Mouse (Mus musculus) urinary bladder, postnatal 10 days (tissue): ENCODE results near the gene Slc9a5.
A peak's percentile ranks its signal among the peaks of the same experiment; 100 is the strongest.

ENCODE experiments used
- DNase-seq: peaks from one replicate; pipeline ENCODE4 v3.0.0; 2022; ENCODE audit warnings: low spot score

Slc9a5 gene

DNA sequence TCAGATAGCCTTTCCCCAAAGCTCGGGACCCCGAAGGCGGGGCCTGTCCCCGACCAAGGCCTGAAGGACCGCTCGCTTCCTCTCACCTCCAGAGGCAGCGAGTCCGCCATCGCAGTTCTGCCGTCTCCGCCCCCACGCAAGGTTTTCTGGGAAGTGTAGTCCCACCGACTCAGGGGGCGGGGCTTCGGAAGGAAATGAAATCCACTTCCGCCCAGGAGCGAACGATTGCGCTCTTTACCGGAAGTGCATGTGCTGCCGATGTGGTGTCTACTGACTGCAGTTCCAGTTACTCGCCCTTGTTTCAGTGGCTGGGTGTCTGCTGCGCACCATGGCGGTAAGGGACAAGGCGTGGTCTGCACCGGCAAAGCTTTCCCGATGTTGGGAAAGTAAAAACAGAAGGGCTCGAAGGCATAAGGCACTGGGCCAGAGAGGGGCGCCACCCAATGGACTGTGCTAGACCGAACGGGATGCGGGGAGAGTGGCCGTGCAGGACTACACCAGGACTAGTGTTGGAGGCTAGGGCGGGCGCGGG, 22.4 kb upstream of the Slc9a5 start, which contains the start of the genes Lrrc29 and Tmem208:
Gene Lrrc29 (minus strand): TSS at position 138 of the 532 bp plus-strand sequence.
Gene Tmem208 (plus strand): TSS at position 214 of the 532 bp plus-strand sequence.
- DNase-seq = peak; percentile 90

GRCm38 (mm10) chr8:105326968-105327367, 21.7 kb upstream of the Slc9a5 start:
- DNase-seq = no peak

- no peak for DNase-seq
These were observed 18.3 kb upstream of the Slc9a5 start for GRCm38 (mm10) chr8:105330325-105330724.

DNA sequence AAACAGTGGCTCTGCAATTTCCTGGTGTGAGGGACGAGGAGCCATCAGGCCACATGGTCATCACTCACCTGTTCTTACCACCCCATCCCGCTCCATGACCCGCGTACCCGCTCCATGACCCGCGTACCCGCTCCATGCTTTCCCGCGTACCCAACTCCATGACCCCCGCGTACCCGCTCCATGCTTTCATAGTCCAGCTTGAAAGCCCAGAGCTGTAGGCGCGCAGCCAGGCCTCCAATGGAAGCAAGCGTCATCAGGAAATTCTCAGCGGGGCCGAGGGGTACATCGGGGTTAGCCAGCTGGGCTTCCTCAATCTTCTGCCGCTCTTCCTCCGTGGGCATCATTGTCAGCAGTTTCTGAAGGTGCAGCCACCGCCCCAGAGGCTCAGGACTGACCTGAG, 17.2 kb upstream of the Slc9a5 start:
- DNase-seq = no peak

- DNase-seq = no peak
These were observed 16.7 kb upstream of the Slc9a5 start for GRCm38 (mm10) chr8:105331931-105332330.

DNA sequence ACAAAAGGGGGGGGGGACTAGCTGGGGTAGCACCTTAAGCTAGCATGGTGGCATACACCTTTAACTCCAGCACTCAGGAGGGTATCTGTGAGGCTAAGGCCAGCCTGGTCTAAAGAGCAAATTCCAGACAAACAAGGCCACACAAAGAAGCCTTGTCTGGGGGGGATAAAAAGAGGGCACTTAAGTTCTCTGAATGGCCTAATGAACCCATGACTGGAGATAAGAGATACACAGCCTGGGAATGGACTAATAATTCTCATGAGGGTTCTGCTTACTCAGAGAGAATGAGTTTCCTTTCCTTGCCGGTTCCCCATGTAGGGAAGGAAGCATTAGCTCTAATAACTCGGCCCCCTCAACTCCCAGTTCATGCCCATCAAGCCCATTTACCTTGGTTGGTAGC, 16.1 kb upstream of the Slc9a5 start:
- no peak for DNase-seq

DNA sequence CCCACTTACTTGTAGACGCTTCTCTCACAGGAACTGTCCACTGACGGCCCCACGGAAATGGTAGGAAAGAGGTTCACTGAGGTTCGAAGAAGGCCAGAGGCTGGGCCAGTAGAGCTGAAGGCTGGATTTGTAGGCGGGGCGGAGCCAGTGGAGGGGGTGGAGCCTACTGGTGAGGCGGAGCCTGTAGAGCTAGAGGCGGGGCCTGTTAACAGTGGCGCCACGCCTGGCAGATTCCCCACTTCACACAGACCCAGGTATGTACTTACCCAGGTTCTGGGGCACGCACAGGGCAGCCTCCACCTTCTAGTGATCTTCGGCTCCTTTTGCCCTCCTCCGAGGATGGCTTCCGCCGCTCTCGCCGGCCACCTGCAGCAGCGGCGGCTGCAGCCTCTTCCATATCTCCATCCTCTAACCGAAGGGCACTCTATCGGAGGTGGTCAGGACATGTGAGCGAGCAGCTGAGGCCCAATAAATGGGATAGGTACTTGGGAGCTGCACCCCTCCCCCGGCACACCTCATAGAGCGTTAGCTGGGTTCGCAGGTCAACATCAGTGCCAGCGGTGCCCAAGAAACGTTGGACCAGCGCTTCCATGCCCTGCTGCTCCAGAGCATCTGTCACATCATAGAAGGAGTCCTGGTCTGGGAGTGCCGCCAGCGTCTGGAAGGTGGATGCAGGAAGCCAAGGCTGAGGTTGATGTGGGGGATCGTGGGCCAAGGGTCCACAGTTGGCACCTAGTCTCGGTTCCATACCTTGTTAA, 12.1 kb upstream of the Slc9a5 start:
- no peak for DNase-seq

- no peak for DNase-seq
These were observed 9.7 kb upstream of the Slc9a5 start for GRCm38 (mm10) chr8:105338992-105339391.

DNA sequence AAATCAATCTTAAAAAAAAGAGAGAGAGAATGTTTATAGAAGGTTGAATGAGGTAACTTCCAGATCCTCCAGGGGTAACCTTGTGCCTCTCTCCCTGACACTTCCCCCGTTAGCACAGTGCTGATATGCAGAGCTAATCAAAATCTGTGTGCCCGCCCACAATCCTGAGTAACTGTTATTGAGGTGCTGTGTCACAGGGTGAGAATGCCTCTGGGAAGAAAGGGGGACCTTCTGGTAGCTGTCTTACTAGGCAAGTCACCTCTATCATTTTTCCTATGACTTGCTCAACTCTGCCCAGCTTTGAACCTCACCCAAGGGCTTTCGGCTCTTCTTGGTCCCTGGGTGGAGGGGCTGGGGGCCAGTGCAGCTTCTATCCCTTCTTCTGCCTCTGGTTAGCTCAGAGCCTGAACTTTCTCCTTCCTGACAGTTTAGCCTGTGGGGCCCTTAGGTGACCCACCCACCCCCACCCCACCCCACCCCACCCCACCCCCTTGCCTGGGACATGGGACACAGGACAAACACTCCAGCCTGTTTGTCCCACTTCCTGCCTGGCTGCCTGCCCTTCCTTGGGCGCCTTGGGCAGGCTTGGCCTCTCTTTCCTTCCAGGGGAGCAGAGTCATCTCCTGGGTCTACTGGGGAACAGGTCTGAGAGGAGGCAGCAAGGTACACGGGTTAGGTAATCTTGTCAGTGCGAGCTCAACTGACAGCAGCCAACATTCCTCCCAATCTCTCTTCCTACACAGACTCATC, 8.6 kb upstream of the Slc9a5 start:
- DNase-seq = no peak

- no peak for DNase-seq
These were observed 7.2 kb upstream of the Slc9a5 start for GRCm38 (mm10) chr8:105341399-105341798.

DNA sequence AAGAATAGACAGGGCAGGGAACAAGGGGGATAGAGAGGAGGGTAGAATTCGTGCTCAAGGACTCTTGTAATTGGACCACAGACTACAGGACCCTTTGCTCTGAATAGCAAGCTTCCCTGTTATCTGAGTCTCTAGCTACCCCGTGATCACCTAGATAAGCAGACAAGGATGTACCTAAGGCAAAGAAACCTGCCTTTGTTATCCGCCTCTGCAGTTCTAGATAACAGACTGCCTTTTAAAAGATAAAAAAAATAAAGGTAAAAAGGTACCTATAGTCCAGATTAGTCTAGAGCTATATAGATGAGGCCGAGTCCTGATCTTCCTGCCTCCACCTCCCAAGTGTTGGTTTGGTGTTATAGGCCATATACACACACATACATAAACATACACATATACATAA, 5.9 kb upstream of the Slc9a5 start:
- no peak for DNase-seq

GRCm38 (mm10) chr8:105343791-105344574, 4.7 kb upstream of the Slc9a5 start:
- no peak for DNase-seq

GRCm38 (mm10) chr8:105345061-105345975, 3.3 kb upstream of the Slc9a5 start:
- DNase-seq = no peak

- DNase-seq = no peak
These were observed 1.8 kb upstream of the Slc9a5 start for GRCm38 (mm10) chr8:105346611-105347427.

DNA sequence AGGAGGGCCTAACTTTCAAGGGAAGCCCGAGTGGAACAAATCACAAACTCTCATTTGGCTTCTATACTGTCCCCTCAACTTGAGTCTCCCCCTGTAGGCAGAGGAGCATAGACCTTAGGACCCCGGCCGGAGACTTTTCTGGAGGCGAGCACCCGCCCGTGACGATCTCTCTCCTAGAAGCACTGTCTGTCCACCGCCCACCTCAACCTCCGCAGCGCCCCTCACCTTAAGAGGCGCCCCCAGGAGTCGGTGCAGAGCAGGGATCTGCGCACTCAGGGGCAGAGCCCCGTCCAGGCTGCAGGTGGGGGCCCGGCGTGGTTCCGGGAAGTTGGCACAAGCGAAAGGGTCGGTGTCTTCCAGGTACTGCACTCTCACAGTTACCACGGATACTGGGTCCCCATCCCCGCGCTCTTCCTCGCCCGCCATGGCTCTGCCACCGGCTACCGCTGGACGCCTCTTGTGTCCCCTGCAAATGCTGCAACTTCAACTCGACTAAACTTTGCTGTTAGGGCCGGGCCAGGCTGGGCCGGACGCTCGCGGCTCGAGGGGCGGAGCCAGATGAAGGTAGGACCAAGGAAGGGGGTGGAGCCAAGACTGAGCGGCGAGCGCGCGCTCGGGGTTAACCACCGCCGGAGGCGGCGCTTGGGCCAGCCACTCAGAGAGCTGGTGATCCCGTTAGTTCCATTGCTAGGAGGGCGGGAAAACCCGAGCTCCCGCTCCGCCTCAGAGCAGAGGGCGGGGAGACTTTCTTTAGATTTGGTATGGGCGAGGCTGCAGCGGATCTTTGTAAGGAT, 1.0 kb upstream of the Slc9a5 start, which contains the start of gene Fhod1:
Gene Fhod1 (minus strand): TSS at position 526 of the 794 bp plus-strand sequence.
- peak; percentile 74 for DNase-seq

GRCm38 (mm10) chr8:105349096-105349771, 591 bp downstream of the Slc9a5 start:
- DNase-seq = no peak

DNA sequence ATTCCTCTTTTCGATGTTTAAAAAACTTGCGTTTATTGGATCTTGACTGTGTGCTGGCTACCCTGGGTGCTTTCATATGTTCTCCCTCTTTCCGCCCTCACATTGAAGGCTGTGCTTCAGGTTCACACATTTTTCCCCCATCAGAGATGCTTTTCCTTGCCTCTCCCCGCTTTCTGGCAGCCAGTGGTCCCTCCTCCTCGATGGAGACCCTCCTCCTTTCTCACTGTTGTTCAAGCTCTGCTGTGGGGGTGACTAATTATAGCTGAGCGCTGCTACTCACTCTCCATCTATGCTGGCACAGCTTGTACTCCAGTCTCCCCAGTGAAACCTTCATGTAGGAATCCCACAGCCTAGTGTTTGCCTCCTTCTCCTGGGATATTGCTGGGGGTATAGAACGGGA, 1.5 kb downstream of the Slc9a5 start:
- no peak for DNase-seq

DNA sequence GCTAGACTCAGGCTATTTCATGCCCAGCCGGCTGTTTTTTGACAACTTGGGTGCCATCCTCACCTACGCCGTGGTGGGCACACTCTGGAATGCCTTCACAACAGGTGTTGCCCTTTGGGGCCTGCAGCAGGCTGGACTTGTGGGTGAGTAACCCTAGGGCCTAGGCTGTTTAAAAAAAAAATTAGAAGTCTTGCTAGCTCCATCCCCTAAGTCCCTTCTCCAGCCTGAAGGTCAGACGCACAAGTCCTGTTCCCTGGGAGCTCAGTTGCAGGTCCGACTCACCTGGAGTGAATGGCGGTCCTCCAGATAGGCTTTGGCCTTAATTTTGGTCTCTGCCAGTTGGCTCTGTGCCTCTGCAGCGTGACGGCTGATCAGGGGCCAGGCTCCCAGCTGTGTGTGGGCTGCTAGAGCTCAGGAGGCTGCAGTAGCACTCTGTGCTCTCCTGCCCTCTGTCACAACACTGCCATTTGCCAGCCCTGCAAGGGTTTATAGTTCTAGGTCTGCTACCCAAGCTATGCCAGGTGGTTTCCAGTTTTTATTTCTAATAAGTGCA, 5.0 kb downstream of the Slc9a5 start:
- DNase-seq = no peak
